Mouse (Mus musculus) ovary, postnatal 10 days (tissue): ENCODE data around the gene Tmod2.
"Not testable (repeated sequence)": the region's sequence is repeated elsewhere in the genome, so short reads cannot be mapped to it uniquely, and the experiment has no call there.

Experiments used
- DNase-seq: peaks from one replicate; pipeline ENCODE4 v3.0.0; 2022; ENCODE audit warnings: low spot score

Gene Tmod2

DNA sequence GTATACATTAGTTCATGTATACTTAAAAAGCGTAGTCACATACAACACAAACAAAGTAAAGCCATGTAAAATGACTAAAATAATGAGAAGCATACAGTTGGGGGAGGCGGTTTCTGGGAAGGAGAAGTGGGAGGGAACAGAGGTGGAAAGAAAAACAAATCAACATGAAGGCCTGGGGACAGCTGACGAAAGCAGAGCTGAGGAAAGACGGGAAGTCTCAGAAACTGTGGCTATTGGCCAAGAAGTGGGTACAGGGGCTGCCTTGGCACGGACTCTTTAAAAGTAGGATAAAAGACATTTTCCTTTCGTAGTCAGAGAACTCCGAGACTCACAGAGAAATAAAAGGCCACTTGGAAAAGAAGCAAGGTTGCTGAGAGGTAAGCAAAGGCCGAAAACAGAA is 62.1 kb downstream of the Tmod2 start:
- no peak for DNase-seq

DNA sequence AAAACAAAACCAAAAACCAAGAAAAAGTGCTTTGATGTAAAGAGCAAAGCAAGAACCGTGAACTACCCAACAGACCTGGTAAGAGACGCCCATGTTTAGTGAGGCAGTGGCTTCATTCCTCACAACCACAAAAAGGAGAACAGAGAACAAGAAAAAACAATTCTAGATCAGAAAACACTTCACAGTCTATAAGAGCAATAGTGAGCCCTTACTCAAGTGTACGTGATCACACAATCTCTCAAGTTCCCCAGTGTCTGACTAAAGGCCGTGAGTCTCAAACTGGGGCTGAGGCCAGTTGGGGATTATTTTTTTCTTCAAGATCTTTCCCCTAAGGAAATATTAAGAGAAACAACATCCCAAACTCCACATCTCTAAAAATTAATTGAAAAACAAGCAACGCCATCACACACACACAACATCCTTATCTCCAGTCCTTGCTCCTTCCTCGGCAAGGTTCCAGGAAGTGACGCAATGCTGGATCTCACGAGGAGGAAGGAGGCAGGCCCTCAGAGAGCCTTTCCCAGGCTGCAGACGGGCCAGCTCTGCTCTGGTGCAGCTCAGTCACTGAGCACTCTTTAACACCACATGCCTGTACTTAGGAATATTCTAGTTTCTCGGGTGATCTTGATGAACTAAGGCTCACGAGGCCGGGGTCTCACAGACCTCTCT is 64.1 kb downstream of the Tmod2 start:
- DNase-seq = peak; percentile 35

GRCm38 (mm10) chr9:75545514-75545913 is 65.6 kb downstream of the Tmod2 start:
- DNase-seq = no peak

GRCm38 (mm10) chr9:75541497-75541896 is 69.6 kb downstream of the Tmod2 start:
- DNase-seq = no peak

DNA sequence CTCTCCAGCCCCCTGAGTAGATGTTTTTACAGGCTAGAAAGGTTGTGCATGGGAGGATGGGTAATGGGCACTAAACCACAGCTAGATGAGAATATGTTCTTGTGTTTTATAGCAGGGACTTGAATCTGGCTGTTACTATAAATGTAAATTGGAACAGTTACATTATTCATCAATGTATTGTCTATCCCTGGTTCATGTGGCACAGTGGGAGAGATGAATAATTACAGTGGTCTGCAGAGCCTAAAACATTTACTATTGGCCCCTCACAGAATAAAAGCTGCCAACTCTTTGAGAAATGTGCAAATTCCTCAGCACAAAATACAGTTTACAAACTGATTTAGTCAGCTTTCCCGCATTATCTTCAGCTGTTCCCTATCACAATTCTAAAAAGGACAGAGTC is 74.7 kb downstream of the Tmod2 start:
- no peak for DNase-seq

DNA sequence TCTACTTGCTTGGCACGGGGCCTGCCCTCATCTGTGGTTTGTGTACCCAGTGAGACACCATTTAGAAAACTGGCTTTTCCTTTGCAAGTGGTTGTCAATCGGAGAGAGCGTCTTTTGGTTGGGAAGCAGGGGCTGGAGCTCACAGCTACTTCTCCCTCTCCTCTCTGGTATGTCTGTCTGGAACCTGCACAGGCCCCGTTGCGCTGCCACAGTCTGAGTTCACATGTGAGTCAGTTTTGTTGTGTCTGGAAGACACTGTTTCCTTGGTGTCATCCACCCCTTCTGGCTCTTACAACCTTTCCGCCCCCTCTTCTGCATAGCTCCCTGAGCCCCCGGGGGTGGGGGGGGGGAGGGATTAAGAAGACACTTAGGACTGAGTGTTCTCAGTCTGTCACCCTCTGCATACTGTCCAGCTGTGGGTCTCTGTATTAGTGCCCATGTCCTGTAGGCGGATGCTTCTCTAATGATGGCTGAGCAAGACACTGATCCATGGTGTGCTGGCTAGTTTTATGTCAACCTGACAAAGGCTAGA is 76.6 kb downstream of the Tmod2 start:
- DNase-seq = no peak

DNA sequence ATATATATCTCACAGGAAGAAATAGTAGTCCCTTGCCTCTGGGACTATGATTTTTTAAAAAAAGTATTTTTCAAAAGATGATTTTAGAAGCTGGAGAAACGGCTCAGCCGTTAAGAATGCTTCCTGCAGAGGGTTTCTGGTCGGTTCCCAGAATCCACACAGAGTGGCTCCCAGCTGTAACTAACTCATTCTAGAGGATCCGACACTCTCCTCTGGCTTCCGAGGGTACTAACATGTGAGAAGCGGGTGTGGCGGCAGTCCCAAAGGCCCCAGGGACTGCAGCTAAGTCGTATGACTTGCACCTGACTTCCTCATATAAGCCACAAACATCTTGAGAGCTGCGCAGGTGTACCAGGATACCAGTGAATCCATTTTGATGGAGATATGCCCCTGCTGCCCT is 78.1 kb downstream of the Tmod2 start:
- DNase-seq = not testable (repeated sequence)

GRCm38 (mm10) chr9:75532461-75532860 is 78.7 kb downstream of the Tmod2 start:
- DNase-seq = no peak

- DNase-seq = no peak
These were observed 81.8 kb downstream of the Tmod2 start for GRCm38 (mm10) chr9:75529358-75529757.

DNA sequence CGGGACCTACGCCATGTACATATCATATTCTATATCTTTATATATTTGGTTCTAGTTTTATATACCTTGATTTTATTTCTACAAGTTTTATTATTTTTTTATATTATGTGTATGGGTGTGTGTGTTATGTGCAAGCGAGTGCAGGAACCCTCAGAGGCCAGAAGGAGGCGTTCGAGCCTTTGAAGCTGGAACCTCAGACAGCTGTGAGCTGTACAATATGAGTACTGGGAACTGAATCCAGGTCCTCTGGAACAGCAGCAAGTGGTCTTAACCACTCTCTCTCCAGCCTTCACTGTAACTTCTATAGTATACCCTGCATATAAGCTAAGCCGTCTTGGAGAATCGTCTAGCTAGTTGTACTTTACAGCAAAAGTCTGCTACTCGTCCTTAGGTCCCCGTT is 83.0 kb downstream of the Tmod2 start:
- DNase-seq = no peak

DNA sequence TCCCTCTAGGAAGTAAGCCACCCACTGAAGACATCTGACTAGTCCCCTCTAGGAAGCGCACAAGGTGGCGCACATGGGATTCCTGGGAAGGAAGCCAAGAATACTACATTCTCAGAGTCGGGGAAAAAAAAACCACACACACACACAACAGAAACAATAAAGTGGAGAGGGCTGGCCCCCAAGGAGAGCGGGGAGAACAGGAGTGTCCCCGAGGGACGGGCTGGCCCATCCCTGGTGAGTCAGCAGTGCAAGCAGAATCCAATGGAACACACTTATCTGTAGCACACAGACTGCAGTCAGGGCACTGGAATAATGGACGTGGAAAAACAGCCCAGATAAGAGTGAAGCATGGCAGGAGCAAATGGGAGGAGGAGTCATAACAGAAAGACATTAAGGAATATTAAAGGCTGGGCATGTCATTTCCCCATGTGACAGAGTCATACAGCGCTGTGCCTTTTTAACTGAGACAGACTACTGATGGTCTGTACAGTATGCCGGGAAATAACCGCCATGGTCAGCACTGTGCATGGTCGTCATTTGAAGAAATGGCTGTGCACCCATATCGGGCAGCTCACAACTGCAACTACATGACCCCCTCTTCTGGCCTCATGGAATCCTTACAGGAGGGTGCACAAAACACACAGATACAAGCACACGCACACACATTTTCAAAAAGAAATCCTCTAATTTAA is 83.6 kb downstream of the Tmod2 start:
- no peak for DNase-seq

DNA sequence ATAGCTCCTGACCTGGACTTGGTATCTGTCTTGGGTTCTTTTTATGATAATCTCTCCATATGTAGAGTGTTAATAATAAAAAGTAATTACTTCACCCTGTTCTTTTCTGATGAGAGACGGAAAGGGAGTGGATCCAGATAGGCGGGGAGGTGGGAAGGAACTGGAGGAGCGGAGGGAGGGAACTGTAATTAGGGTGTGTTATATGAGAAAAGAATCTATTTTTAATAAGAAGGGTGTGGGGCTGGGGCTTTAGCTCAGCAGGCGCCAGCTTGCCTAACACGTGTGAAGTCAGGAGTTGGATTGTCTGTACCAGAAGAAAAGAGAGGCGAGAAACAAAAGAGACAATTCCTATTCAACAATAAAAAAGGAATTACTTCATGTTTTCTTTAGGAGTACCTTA is 87.5 kb downstream of the Tmod2 start:
- DNase-seq = no peak

- DNase-seq = no peak
These were observed 88.9 kb downstream of the Tmod2 start for GRCm38 (mm10) chr9:75522217-75522616.

GRCm38 (mm10) chr9:75521788-75522187 is 89.3 kb downstream of the Tmod2 start:
- DNase-seq = no peak

GRCm38 (mm10) chr9:75520940-75521339 is 90.2 kb downstream of the Tmod2 start:
- DNase-seq = no peak

DNA sequence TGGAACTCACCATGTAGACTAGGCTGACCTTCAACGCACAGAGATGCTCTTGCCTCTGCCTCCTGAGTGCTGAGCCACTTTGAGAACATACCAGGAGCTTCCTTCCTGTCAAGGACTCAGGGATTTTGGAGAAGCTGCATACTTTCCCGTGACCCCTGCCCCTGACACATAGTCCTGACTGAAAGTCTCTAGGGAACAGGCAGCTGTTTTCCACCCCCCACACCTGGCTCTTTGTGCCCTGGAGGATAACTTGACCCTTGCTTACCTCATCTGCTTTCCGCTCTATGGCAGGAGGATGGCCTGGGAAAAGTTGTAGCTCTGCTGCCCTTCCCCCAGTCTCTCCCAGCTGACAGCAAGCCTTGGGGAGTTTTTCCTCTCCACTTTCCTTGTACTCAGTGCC is 93.4 kb downstream of the Tmod2 start:
- no peak for DNase-seq
